Mouse (Mus musculus): Measurements from ENCODE around the gene Cdc27. TPM values are rescaled to one million over a fixed set of nuclear protein-coding genes. Genes with fewer than 3 reads are reported as not detected.
"Not testable (repeated sequence)": the region's sequence is repeated elsewhere in the genome, so short reads cannot be mapped to it uniquely, and the experiment has no call there.

Cdc27 gene
- total RNA-seq, 2 experiments from 2014 or later, result 25.9 to 27.5 TPM

GRCm38 (mm10) chr11:104566796-104567195 is 16.4 kb upstream of the Cdc27 start:
- TF ChIP-seq CTCF (IDR thresholded peaks at IDR 0.05), result no peak
- intact Hi-C loops (cut with DNase I), result no loop called here
- H3K27ac ChIP-seq, result peak overlapping the region; percentile 84
- no peak overlapping the region for H3K4me3 ChIP-seq
- no peak for DNase-seq

DNA sequence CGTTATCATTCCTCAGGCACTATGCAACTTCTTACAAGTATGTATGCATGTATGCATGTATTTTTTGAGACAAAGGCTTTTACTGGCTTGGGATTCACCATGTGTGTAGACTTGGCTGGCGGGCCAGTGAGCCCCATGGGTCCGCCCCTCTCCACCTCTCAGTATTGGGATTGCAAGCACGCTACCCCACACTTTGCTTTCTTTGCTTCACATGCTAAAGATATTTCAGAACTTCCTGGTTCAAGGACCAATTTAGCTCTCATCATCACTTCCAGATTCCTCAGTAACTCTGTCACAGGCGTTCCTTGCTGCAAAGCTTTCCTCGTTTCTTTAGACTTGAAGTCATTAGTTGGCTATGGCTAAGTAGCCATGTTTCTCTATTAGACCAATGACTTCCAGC is 15.7 kb upstream of the Cdc27 start:
- TF ChIP-seq CTCF (IDR thresholded peaks at IDR 0.05), result no peak
- intact Hi-C loops (cut with DNase I), result no loop called here
- DNase-seq, result no peak
- Histone ChIP-seq H3K4me3 (no peak overlapping the region), H3K27ac (peak overlapping the region; percentile 84)

DNA sequence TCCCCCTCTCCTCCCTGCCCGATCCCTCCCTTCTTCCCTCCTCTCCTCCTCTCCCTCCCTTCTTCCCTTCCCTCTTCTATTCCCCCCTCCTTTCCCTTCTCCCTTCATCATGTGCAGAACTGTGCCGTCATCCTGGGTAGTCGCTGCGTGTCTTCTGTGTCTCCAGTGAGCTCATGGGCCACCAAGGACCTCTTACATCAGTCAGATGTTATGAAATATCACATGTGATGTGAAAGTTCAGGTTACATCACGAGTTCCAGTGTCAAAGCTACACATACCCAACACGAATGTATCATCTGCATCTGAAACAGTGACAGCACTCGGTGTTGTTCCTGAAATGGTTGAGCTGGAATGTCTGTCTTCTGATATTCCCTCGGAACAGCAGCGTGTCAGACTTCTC is 14.8 kb upstream of the Cdc27 start:
- no peak for TF ChIP-seq CTCF (IDR thresholded peaks at IDR 0.05)
- intact Hi-C loops (cut with DNase I), result no loop called here
- H3K4me3 ChIP-seq, result no peak overlapping the region
- peak overlapping the region; percentile 84; the same call in 1 of the 2 replicates for H3K27ac ChIP-seq
- DNase-seq, result no peak

GRCm38 (mm10) chr11:104563496-104563895 is 13.1 kb upstream of the Cdc27 start:
- no peak for TF ChIP-seq CTCF (IDR thresholded peaks at IDR 0.05)
- H3K27ac ChIP-seq, result no peak overlapping the region
- no peak overlapping the region for H3K4me3 ChIP-seq
- no peak for DNase-seq
- intact Hi-C loops (cut with DNase I), result no loop called here

- intact Hi-C loops (cut with DNase I), result no loop called here
- no peak for DNase-seq
- Histone ChIP-seq H3K27ac (peak overlapping the region; percentile 72), H3K4me3 (no peak overlapping the region)
- no peak for TF ChIP-seq CTCF (IDR thresholded peaks at IDR 0.05)
Observed at GRCm38 (mm10) chr11:104560971-104561370, 10.6 kb upstream of the Cdc27 start.

DNA sequence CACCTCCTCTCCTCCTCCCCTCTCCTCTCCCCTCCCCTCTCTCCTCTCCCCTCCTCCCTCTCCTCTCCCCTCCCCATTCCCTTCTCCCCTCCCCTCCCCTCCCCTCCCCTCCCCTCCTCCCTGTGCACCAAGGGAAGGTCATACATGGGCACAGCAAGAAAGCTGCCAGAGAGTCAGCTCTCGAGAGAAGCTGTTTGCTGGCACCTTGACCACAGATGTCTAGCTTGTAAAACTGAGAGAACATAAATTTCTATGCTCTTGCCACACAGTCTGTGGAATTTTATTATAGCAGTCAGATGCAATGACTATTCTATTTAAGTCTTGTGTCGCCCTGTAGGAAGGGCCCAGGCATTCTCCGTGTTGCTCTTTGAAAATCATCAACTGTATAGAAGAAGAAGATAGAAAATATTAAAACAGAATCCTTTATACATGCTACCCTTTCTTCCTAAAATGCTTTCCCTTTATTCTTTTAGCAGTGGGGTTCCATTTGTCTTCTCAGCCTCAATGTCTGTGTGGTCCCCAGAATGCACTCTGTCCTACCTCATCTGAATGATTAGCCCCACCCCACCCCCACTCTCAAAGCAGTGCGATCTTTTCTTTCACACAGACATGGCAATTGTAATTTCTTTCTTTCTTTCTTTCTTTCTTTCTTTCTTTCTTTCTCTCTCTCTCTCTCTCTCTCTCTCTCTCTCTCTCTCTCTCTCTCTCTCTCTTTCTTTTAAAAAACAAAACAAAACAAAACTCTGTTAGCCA is 8.4 kb upstream of the Cdc27 start:
- Histone ChIP-seq H3K27ac (peak overlapping the region; percentile 63; the same call in 1 of the 2 replicates), H3K4me3 (no peak overlapping the region)
- no peak for DNase-seq
- intact Hi-C loops (cut with DNase I), result no loop called here
- TF ChIP-seq CTCF (IDR thresholded peaks at IDR 0.05), result no peak

DNA sequence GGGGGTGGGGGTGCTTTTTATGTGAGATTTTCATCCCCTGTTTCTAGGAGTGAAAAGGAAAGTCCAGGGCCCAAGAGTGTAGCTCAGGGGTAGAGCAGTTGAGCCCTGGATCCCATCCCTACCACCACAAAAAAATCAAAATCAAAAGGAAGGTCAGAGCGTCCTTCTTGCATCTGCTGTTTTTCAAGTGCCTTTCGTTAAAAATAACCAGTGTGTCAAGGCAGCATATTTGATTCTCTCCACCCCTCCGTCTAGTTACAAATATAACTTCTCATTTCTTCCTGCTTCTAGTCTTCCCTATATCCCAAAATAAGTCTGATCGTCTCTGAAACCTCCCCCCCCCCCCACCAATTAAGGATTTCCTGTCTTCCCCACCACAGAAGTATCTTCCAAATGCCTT is 7.6 kb upstream of the Cdc27 start:
- intact Hi-C loops (cut with DNase I), result no loop called here
- no peak for TF ChIP-seq CTCF (IDR thresholded peaks at IDR 0.05)
- Histone ChIP-seq H3K4me3 (no peak overlapping the region), H3K27ac (peak overlapping the region; percentile 63)
- no peak for DNase-seq

DNA sequence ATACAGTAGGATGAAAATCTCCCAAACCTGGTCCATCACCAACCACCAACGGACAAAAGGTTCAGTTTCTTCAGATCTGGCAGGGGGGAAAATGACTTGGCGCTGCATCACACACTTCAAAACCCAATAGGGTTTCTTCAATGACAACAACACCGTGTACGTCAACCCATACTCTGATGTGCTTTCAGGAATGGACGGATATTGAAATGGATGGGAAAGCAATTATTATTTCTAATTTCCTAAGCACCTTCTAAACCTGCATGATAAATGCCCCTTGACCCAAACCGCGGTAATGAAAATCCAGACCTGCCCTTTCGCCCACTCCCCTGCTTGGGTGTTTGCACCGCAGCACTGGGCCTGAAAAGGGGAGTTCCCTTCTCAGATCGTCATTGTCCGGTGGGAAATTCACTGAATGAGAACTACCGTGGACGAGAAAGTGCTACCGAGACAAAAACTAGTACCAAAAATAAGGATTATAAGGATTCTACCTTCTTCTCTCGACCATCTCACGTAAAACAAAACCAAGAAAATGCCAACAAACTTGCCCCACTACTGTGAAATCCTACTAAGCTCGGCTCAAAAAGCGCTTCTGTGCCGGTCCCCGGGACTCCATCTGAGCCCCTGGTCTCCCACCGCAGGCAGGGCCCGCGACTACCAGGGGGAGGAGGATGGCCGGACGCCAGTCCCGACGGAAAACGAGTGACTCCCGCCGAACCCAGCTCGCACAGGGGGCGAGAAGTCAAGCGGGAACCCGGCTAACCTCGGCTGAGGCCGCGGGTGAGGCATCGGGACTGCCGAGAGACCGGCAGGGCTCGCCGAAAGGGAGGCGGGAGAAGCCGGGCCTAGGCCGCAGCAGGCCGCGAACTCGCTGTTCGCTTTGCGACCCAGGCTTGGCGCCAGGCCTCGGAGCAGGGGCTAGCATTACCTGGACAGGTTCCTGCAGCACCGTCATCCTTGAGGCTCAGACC is 698 bp downstream of the Cdc27 start:
- H3K27ac ChIP-seq, result peak overlapping the region; percentile 97
- intact Hi-C loops (cut with DNase I), result no loop called here
- H3K4me3 ChIP-seq, result peak overlapping the region; percentile 94
- DNase-seq, result peak; percentile 89
- TF ChIP-seq CTCF (IDR thresholded peaks at IDR 0.05), result no peak

GRCm38 (mm10) chr11:104547502-104547901 is 2.9 kb downstream of the Cdc27 start:
- TF ChIP-seq CTCF (IDR thresholded peaks at IDR 0.05), result no peak
- Histone ChIP-seq H3K4me3 (no peak overlapping the region), H3K27ac (no peak overlapping the region)
- intact Hi-C loops (cut with DNase I), result no loop called here
- DNase-seq, result no peak

DNA sequence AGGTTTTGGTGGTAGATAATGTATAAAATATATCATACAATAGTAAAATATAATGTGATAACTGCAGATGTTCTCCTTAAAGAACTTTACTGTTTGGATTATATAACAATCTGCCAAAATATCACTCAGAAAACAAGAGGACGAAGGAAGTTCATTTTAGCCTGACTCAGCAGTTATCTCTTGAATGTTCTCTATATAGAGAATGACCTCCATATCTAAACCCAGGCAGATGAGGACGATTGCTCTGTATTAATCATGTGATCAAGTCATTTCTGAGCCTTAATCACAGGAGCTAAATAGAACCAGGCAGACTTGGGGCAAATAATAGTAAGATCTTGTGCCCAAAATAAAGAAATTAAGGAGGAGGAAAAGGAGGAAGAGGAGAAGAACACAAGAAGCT is 5.9 kb downstream of the Cdc27 start:
- TF ChIP-seq CTCF (IDR thresholded peaks at IDR 0.05), result no peak
- no peak overlapping the region for H3K4me3 ChIP-seq
- intact Hi-C loops (cut with DNase I), result no loop called here
- no peak for DNase-seq
- peak overlapping the region; percentile 24; the same call in 1 of the 2 replicates for H3K27ac ChIP-seq

GRCm38 (mm10) chr11:104543337-104543736 is 7.1 kb downstream of the Cdc27 start:
- intact Hi-C loops (cut with DNase I); H3K27ac ChIP-seq; H3K4me3 ChIP-seq; DNase-seq: not testable (repeated sequence)

DNA sequence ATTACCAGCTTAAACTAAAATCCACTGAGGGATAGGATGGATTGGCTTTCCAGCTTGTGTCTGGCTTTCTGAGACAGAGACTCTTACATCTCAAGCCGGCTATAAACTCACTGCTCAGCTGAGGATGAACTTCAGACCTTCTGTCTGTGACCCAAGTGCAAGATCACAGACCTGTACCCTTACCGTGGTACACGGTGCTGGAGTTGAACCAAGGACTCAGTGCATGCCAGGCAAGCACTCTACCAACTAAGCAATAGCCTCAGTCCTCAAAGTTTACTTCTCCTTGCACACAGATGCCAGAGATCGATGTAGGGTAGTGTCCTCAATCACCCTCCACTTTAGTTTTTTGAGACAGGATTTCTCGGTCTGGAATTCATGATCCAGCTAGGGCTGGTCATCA is 10.6 kb downstream of the Cdc27 start:
- Histone ChIP-seq H3K27ac (no peak overlapping the region), H3K4me3 (no peak overlapping the region)
- DNase-seq, result no peak
- intact Hi-C loops (cut with DNase I), result no loop called here
- no peak for TF ChIP-seq CTCF (IDR thresholded peaks at IDR 0.05)

- no peak for TF ChIP-seq CTCF (IDR thresholded peaks at IDR 0.05)
- Histone ChIP-seq H3K4me3 (no peak overlapping the region), H3K27ac (no peak overlapping the region)
- intact Hi-C loops (cut with DNase I), result no loop called here
- no peak for DNase-seq
Observed at GRCm38 (mm10) chr11:104537945-104538555, 12.4 kb downstream of the Cdc27 start.

Data from gastrocnemius, adult 2 months (tissue).